ENCODE assay signal across 16 mouse cellular contexts in genomic region chr1:156796251-156796650, GRCm38 (mm10). TPM values are rescaled to one million over a fixed set of nuclear protein-coding genes. Genes with fewer than 3 reads are reported as not detected.
DNase-seq lines count a peak whose midpoint lies in the region; ATAC-seq and TF ChIP-seq lines count a peak whose summit lies in the region.
"Had no signal": no experiment of that assay in that cellular context is flagged by ENCODE, and none has a peak within 500 bp of the region (broad histone marks: within the 10 kb centered on the region; RNA-seq: fewer than 3 reads in every experiment).

No protein-coding gene starts in this region.

- H3K27ac ChIP-seq in kidney, adult 2 months (ENCODE audit: insufficient read depth, low read depth, low read length): no peak overlapping the region
- H3K27ac ChIP-seq: heart, embryonic 15.5 days; hindbrain, postnatal 0 days; stomach, postnatal 0 days had no signal

- H3K4me3 ChIP-seq in kidney, adult 2 months (ENCODE audit: insufficient read depth, low read depth, low read length): no peak overlapping the region
- H3K4me3 ChIP-seq: heart, embryonic 15.5 days had no signal

- no peaks in the 10 kb centered on the region for H3K27me3 ChIP-seq in kidney, adult 2 months (replicated peaks; ENCODE audit: control insufficient read depth, insufficient read depth, low read length)
- H3K27me3 ChIP-seq: heart, embryonic 15.5 days had no signal

- no peaks in the 10 kb centered on the region for H3K36me3 ChIP-seq in kidney, adult 2 months (ENCODE audit: control insufficient read depth, insufficient read depth, low read length)
- H3K36me3 ChIP-seq: heart, embryonic 15.5 days had no signal

- ATAC-seq in megakaryocyte progenitor cell, adult 5-6 weeks (replicated peaks; ENCODE audit: poor library complexity): no peak
- ATAC-seq: forebrain, embryonic 16.5 days; hindbrain, postnatal 0 days had no signal

- 40% methylated on average over 9 of the region's 9 CpGs for WGBS in kidney, adult 2 months

- DNase-seq in kidney, adult 2 months: peak; percentile 36
- DNase-seq in kidney, postnatal 10 days: no peak
- DNase-seq in forelimb bud, embryonic 11.5 days (ENCODE audit: low read depth, low spot score): peak; percentile 63
- peak; percentile 47 for DNase-seq in kidney, adult 9 months
- peak; percentile 19 for DNase-seq in yolk sac, embryonic 10.5 days (ENCODE audit: low spot score)
- DNase-seq in frontal cortex, adult 2 months (ENCODE audit: extremely low spot score in 1 of 2, low spot score in 1 of 2): no peak
- no peak for DNase-seq in left cerebral cortex, adult 9 months (ENCODE audit: low spot score in 2 of 2)
- DNase-seq: cerebellum, adult 8-10 months; lung, adult 2 months; right cerebral cortex, postnatal 4 days; thymus, postnatal 4 days had no signal

- TF ChIP-seq POLR2A in kidney, adult 2 months (IDR thresholded peaks at IDR 0.05; ENCODE audit: low read depth, low read length): no peak

- TF ChIP-seq CTCF in kidney, adult 2 months (conservative IDR thresholded peaks at IDR 0.05; ENCODE audit: insufficient read depth, insufficient read length, low read depth, low read length): no peak

- no peaks in the 10 kb centered on the region for H3K4me1 ChIP-seq in kidney, adult 2 months (ENCODE audit: control insufficient read depth, insufficient read depth, low read length)
- H3K4me1 ChIP-seq: heart, embryonic 15.5 days had no signal

RNA-seq across cellular contexts. Expression of gene Angptl1, which starts 42.1 kb away (rescaled TPM):
- 0.49 and 0.75 TPM in 2 replicates for polyA plus RNA-seq in kidney, adult 2 months (2012; rRNA removed)
- total RNA-seq in megakaryocyte progenitor cell, adult 5-6 weeks (2015): 0.07 TPM in 1 of 2 replicates, not detected in the other
- total RNA-seq in megakaryocyte progenitor cell, adult 5-6 weeks (2017): not detected in 2 replicates
- polyA plus RNA-seq in frontal cortex, adult 2 months (2012; rRNA removed): 1.4 and 1.9 TPM in 2 replicates

Comparison
In these comparisons a context has a peak if more than half of its experiments do, and no peak if none do; other contexts are left out.
1. DNase-seq: peak in kidney, adult 2 months (single experiment), forelimb bud, embryonic 11.5 days (single experiment), kidney, adult 9 months (single experiment) and yolk sac, embryonic 10.5 days (single experiment); none in kidney, postnatal 10 days (single experiment), frontal cortex, adult 2 months (0 of 2) and left cerebral cortex, adult 9 months (0 of 2).